Mouse (Mus musculus) bone marrow macrophage, adult 2 months (primary cell): ENCODE results near the gene Spaca7. TPM values are rescaled to one million over a fixed set of nuclear protein-coding genes. Genes with fewer than 3 reads are reported as not detected.

Source experiments
- H3K27ac ChIP-seq: 2 replicates; pipeline ENCODE4 v1.5.1; 2012; ENCODE audit warnings: low read depth, low read length; ENCODE audit not compliant: insufficient read depth
- H3K4me1 ChIP-seq: 2 replicates; pipeline ENCODE4 v1.6.1; 2012; ENCODE audit warnings: low read length; ENCODE audit not compliant: control insufficient read depth, insufficient read depth
- H3K4me3 ChIP-seq: 2 replicates; pipeline ENCODE4 v1.5.1; 2012; ENCODE audit warnings: mild to moderate bottlenecking, low read length, moderate library complexity; ENCODE audit not compliant: insufficient read depth
- CTCF ChIP-seq: IDR thresholded peaks from 2 replicates; pipeline ENCODE4 v1.5.1; 2012; ENCODE audit warnings: low read depth, mild to moderate bottlenecking, low read length, moderate library complexity
- POLR2A ChIP-seq: IDR thresholded peaks from 2 replicates; pipeline ENCODE4 v1.6.1; 2012; ENCODE audit warnings: mild to moderate bottlenecking, low read depth, low read length, borderline replicate concordance
- polyA plus RNA-seq: library from polyadenylated mRNA; stranded (reverse); fragments of >200 nt; gene quantifications from 2 replicates; pipeline ENCODE4 v1.2.4, GENCODE M21; 2012; ENCODE audit not compliant: missing spikeins, insufficient read depth, insufficient read length

Spaca7 gene
- not detected in 2 replicates for polyA plus RNA-seq

DNA sequence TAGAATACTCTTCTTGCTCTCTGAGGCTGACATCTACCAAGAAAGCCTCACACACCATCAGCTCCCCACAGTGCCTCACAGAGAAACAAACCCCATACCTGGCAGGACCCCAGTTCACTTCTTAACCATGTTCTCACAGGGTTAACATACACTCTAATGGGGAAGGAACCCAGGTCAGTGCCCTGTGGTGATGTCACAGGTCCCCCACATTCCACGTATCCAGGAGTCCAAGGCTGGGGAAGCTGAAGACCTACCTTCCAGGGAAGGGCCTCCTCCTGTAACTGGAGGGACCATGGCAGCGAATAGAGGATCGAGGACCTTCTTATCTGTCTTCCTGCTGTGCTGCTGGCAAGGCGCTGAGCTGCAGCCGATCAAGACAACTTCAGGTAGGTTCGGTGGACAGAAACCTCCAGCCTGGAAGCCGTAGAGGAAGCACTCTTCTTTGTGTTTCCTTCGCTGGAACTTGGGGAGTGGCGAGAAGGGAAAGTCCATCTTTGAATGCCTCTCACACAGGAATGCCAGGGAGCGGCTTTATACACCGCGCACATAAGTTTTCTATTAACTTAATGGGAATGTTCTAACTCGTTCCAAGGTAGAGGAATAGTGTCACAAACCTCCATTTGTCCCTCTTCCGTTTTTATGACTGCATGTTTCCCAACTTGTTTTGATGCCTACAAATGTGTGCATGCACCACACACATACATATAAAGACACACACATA, at the start of gene Spaca7:
Gene Spaca7, plus strand, starts transcription at position 216 of the 721 bp plus-strand sequence.
- Histone ChIP-seq H3K4me1 (peaks cover 4% of the 10 kb centered on the region; the same call in 1 of the 2 replicates), H3K4me3 (no peak within 1 kb of the TSS), H3K27ac (no peak within 1 kb of the TSS)
- TF ChIP-seq POLR2A (no peak), CTCF (no peak)

DNA sequence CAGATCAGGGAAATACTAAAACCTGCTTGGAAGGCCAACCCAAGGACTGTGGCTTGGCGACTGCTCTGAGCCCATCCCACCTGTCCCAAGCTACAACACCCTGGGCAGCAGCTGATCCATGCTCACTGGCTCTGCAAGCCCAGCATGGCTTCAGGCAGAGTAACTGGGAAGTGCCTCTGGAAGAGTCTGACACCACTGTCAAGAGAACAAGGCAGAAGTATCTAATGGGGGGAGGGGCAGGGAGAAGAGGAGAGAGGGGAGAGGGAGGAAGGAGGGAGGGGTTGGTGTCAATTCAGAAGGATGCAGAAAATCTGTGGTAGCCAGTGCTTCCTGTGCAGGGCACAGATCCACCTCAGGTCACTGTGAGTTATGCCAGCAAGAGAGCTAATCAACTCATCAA, 48.5 kb upstream of the Spaca7 start:
- TF ChIP-seq CTCF (no peak), POLR2A (no peak)
- H3K27ac ChIP-seq: no peak overlapping the region
- no peak overlapping the region for H3K4me3 ChIP-seq
- H3K4me1 ChIP-seq: no peaks in the 10 kb centered on the region

GRCm38 (mm10) chr8:12528659-12529058, 44.2 kb upstream of the Spaca7 start:
- no peak overlapping the region for H3K27ac ChIP-seq
- H3K4me3 ChIP-seq: no peak overlapping the region
- TF ChIP-seq POLR2A (no peak), CTCF (no peak)
- H3K4me1 ChIP-seq: no peaks in the 10 kb centered on the region

DNA sequence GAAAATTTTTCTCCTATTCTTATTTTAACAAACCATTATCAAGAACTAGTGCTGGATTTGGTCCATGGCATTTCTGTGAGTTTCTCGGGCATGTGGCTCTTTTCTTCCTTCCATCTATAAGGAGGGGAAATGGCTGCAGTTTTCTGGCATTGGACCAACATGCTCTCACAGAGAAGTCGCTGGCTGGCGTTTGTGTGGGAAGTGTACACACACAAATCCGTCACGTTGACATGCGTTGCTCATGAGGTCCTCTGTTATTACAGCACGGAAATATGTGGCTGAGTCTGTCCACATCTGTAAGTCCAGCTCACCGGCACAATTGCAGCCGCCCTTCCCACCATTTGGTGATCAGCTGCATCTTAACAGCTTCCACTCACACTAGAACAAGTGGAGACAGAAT, 37.2 kb upstream of the Spaca7 start:
- no peak overlapping the region for H3K4me3 ChIP-seq
- no peaks in the 10 kb centered on the region for H3K4me1 ChIP-seq
- TF ChIP-seq CTCF (no peak), POLR2A (no peak)
- H3K27ac ChIP-seq: no peak overlapping the region

DNA sequence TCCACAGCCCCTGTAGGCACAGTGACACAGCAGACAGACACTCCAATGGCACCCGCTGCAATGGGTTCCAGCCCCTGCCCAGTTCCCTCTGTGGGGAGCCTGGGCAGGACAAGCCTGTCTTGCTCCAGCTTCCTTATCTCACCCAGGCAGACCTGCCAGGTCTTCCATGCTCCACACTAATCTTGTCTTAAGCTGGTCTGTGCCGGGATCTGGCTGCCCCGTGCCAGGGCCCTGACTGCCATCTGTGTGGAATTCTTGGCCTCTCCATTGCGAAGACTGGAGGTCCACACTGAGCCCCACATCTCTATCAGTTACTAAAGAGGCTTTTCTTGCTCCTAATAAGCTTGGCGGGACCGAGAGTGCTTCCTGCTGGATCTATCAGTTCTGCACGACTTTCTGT, 36.5 kb upstream of the Spaca7 start:
- TF ChIP-seq POLR2A: no peak
- no peak for TF ChIP-seq CTCF
- Histone ChIP-seq H3K27ac (no peak overlapping the region), H3K4me1 (no peaks in the 10 kb centered on the region), H3K4me3 (no peak overlapping the region)

GRCm38 (mm10) chr8:12545236-12545635, 27.6 kb upstream of the Spaca7 start:
- no peak for TF ChIP-seq CTCF
- TF ChIP-seq POLR2A: no peak
- Histone ChIP-seq H3K4me1 (no peaks in the 10 kb centered on the region), H3K4me3 (no peak overlapping the region)

GRCm38 (mm10) chr8:12545671-12546070, 27.2 kb upstream of the Spaca7 start:
- TF ChIP-seq POLR2A (no peak), CTCF (no peak)

More at GRCm38 (mm10) chr8:12545236-12545635, 27.6 kb upstream of the Spaca7 start:
- no peak overlapping the region for H3K27ac ChIP-seq

GRCm38 (mm10) chr8:12547466-12548220, 25.2 kb upstream of the Spaca7 start:
- no peak overlapping the region for H3K27ac ChIP-seq
- TF ChIP-seq CTCF (no peak), POLR2A (no peak)
- H3K4me3 ChIP-seq: no peak overlapping the region
- H3K4me1 ChIP-seq: no peaks in the 10 kb centered on the region

More at GRCm38 (mm10) chr8:12545671-12546070, 27.2 kb upstream of the Spaca7 start:
- H3K27ac ChIP-seq: no peak overlapping the region
- H3K4me1 ChIP-seq: no peaks in the 10 kb centered on the region
- no peak overlapping the region for H3K4me3 ChIP-seq

DNA sequence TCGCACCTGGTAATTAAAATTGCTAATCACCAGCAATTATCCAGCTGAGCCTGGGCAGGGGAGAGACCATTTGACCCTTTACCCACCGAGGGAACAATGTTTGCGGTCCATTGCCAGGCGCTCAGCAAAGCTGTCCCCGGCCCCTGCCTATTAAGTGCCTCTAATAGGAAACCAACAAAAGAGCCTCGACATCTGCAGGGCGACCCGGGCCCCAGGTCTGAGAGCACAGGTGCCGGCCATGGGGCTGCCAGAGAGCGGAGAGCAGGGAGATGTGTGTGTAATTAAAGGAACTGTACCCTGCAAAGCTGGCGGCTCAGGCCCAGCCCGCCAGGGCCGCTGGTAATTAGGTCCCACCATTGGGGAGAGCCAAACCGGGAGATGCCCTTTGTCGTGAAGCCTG, 24.6 kb upstream of the Spaca7 start:
- Histone ChIP-seq H3K27ac (no peak overlapping the region), H3K4me1 (no peaks in the 10 kb centered on the region), H3K4me3 (no peak overlapping the region)
- TF ChIP-seq POLR2A (no peak), CTCF (no peak)

GRCm38 (mm10) chr8:12548680-12549079, 24.1 kb upstream of the Spaca7 start:
- no peaks in the 10 kb centered on the region for H3K4me1 ChIP-seq
- H3K4me3 ChIP-seq: no peak overlapping the region
- no peak overlapping the region for H3K27ac ChIP-seq
- TF ChIP-seq POLR2A (no peak), CTCF (no peak)
